In the genomic region with DNA sequence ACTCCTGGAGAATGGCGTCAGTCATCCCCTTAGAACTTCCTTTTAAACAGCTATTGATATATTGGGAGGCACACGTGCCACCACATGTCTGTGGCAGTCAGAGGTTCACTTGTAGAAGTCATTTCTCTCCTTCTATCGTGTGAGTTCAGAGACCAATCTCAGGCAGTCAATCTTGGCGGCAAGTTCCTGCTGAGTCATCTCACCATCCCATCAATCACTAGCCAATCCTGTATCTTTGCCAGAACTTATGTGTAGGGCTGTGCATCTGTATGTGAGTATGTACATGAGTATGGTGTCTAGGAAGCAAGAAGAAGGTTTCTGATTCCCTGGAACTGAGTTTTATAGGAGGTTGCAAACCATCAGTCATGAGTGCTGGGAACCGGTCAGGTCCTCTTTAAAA, we compare ENCODE assay signal across 18 mouse cellular contexts. TPM values are rescaled to one million over a fixed set of nuclear protein-coding genes. Genes with fewer than 3 reads are reported as not detected.
"Had no signal": no experiment of that assay in that cellular context is flagged by ENCODE, and none has a peak within 500 bp of the region (broad histone marks: within the 10 kb centered on the region; RNA-seq: fewer than 3 reads in every experiment).

No protein-coding gene starts in this region.

- H3K27me3 ChIP-seq: midbrain, embryonic 13.5 days; midbrain, embryonic 15.5 days; neural tube, embryonic 12.5 days had no signal

- H3K27ac ChIP-seq: lung, embryonic 15.5 days; macrophage; midbrain, embryonic 13.5 days; midbrain, embryonic 15.5 days; neural tube, embryonic 12.5 days had no signal

- H3K4me3 ChIP-seq: lung, embryonic 15.5 days; megakaryocyte, embryonic 14.5 days; midbrain, embryonic 13.5 days; midbrain, embryonic 15.5 days; neural tube, embryonic 12.5 days had no signal

- H3K9me3 ChIP-seq: lung, embryonic 15.5 days; midbrain, embryonic 13.5 days; midbrain, embryonic 15.5 days; neural tube, embryonic 12.5 days had no signal

- DNase-seq: lung, adult 2 months; lung, postnatal 14 days; lung, postnatal 36 days; retina, postnatal 1 day; right cerebral cortex, adult 18-20 months; right cerebral cortex, postnatal 25 days; right cerebral cortex, postnatal 4 days; spleen, adult 18-20 months; thymus, adult 2 months; thymus, postnatal 25 days; thymus, postnatal 4 days had no signal

- H3K4me1 ChIP-seq: lung, embryonic 15.5 days had no signal

- H3K9ac ChIP-seq: lung, embryonic 15.5 days; midbrain, embryonic 13.5 days; midbrain, embryonic 15.5 days; neural tube, embryonic 12.5 days had no signal

- H3K36me3 ChIP-seq: lung, embryonic 15.5 days; midbrain, embryonic 13.5 days; midbrain, embryonic 15.5 days; neural tube, embryonic 12.5 days had no signal

RNA-seq across cellular contexts. Expression of a gene that starts 40.0 kb away (rescaled TPM):
- total RNA-seq: monocyte, adult 5-6 weeks had no signal
